ENCODE assay signal across 10 mouse cellular contexts in genomic region chr11:4747285-4747684, GRCm38 (mm10). TPM values are rescaled to one million over a fixed set of nuclear protein-coding genes. Genes with fewer than 3 reads are reported as not detected.
DNase-seq lines count a peak whose midpoint lies in the region; ATAC-seq and TF ChIP-seq lines count a peak whose summit lies in the region.
"Had no signal": no experiment of that assay in that cellular context is flagged by ENCODE, and none has a peak within 500 bp of the region (broad histone marks: within the 10 kb centered on the region; RNA-seq: fewer than 3 reads in every experiment).

No protein-coding gene starts in this region.

- no peaks in the 10 kb centered on the region for H3K9me3 ChIP-seq in kidney, embryonic 15.5 days (replicated peaks)
- no peaks in the 10 kb centered on the region for H3K9me3 ChIP-seq in embryonic facial prominence, embryonic 12.5 days
- no peaks in the 10 kb centered on the region for H3K9me3 ChIP-seq in intestine, postnatal 0 days (ENCODE audit: control insufficient read depth)
- H3K9me3 ChIP-seq in neural tube, embryonic 12.5 days, result no peaks in the 10 kb centered on the region

- no peak for ATAC-seq in kidney, embryonic 15.5 days (replicated peaks; ENCODE audit: low FRiP score)
- ATAC-seq in embryonic facial prominence, embryonic 12.5 days (ENCODE audit: insufficient number of reproducible peaks, insufficient read depth, low FRiP score, low TSS enrichment), result no peak
- ATAC-seq in intestine, postnatal 0 days, result no peak
- ATAC-seq in neural tube, embryonic 12.5 days (ENCODE audit: low FRiP score, low read depth), result no peak

- H3K4me2 ChIP-seq in kidney, embryonic 15.5 days, result peak overlapping the region; percentile 95
- H3K4me2 ChIP-seq in embryonic facial prominence, embryonic 12.5 days (replicated peaks), result peak overlapping the region; percentile 99
- H3K4me2 ChIP-seq in intestine, postnatal 0 days (replicated peaks; ENCODE audit: low read depth), result peak overlapping the region; percentile 87
- peak overlapping the region; percentile 98 for H3K4me2 ChIP-seq in neural tube, embryonic 12.5 days (replicated peaks)

- H3K36me3 ChIP-seq in kidney, embryonic 15.5 days, result no peaks in the 10 kb centered on the region
- no peaks in the 10 kb centered on the region for H3K36me3 ChIP-seq in embryonic facial prominence, embryonic 12.5 days
- no peaks in the 10 kb centered on the region for H3K36me3 ChIP-seq in intestine, postnatal 0 days (ENCODE audit: control insufficient read depth, insufficient read depth)
- H3K36me3 ChIP-seq in neural tube, embryonic 12.5 days, result no peaks in the 10 kb centered on the region

- no peak overlapping the region for H3K27ac ChIP-seq in kidney, embryonic 15.5 days
- no peak overlapping the region for H3K27ac ChIP-seq in embryonic facial prominence, embryonic 12.5 days
- H3K27ac ChIP-seq in intestine, postnatal 0 days (ENCODE audit: low read depth, low read length), result no peak overlapping the region
- no peak overlapping the region for H3K27ac ChIP-seq in neural tube, embryonic 12.5 days

- no peak overlapping the region for H3K9ac ChIP-seq in kidney, embryonic 15.5 days
- H3K9ac ChIP-seq in embryonic facial prominence, embryonic 12.5 days, result no peak overlapping the region
- no peak overlapping the region for H3K9ac ChIP-seq in intestine, postnatal 0 days (ENCODE audit: low read depth, low read length)
- H3K9ac ChIP-seq in neural tube, embryonic 12.5 days, result peak overlapping the region; percentile 58; the same call in 1 of the 2 replicates

- H3K4me1 ChIP-seq in kidney, embryonic 15.5 days, result peaks cover 20% of the 10 kb centered on the region
- H3K4me1 ChIP-seq in embryonic facial prominence, embryonic 12.5 days, result peaks cover 18% of the 10 kb centered on the region
- H3K4me1 ChIP-seq in intestine, postnatal 0 days (replicated peaks; ENCODE audit: control insufficient read depth, insufficient read depth, low read length), result no peaks in the 10 kb centered on the region
- peaks cover 46% of the 10 kb centered on the region for H3K4me1 ChIP-seq in neural tube, embryonic 12.5 days

- peak overlapping the region; percentile 53 for H3K4me3 ChIP-seq in kidney, embryonic 15.5 days (replicated peaks)
- peak overlapping the region; percentile 55 for H3K4me3 ChIP-seq in embryonic facial prominence, embryonic 12.5 days
- H3K4me3 ChIP-seq in intestine, postnatal 0 days (ENCODE audit: low read depth, low read length), result peak overlapping the region; percentile 51
- H3K4me3 ChIP-seq in neural tube, embryonic 12.5 days, result peak overlapping the region; percentile 66

- H3K27me3 ChIP-seq in kidney, embryonic 15.5 days, result peaks cover 96% of the 10 kb centered on the region
- peaks cover 80% of the 10 kb centered on the region for H3K27me3 ChIP-seq in embryonic facial prominence, embryonic 12.5 days
- peaks cover 68% of the 10 kb centered on the region for H3K27me3 ChIP-seq in intestine, postnatal 0 days (replicated peaks; ENCODE audit: control insufficient read depth, insufficient read depth, low read length)
- H3K27me3 ChIP-seq in neural tube, embryonic 12.5 days (replicated peaks), result peaks cover 71% of the 10 kb centered on the region

- no peak for TF ChIP-seq CTCF in intestine, postnatal 0 days (IDR thresholded peaks at IDR 0.05; ENCODE audit: low read depth)

- DNase-seq in kidney, postnatal 25 days, result no peak
- no peak for DNase-seq in cerebellum, adult 11-12 months
- no peak for DNase-seq in ovary, adult 18-20 months (ENCODE audit: low spot score)
- DNase-seq in gastrocnemius, postnatal 25 days, result no peak
- DNase-seq: heart, postnatal 10 days had no signal

- WGBS in kidney, embryonic 15.5 days, result 2% methylated on average over 12 of the region's 12 CpGs
- WGBS in embryonic facial prominence, embryonic 12.5 days, result under 1% methylated on average over 11 of the region's 12 CpGs
- WGBS in intestine, postnatal 0 days, result under 1% methylated on average over 12 of the region's 12 CpGs
- 2% methylated on average over 12 of the region's 12 CpGs for WGBS in neural tube, embryonic 12.5 days

RNA-seq across cellular contexts. Expression of gene Cabp7, which starts 0.7 kb away (rescaled TPM):
- polyA plus RNA-seq in kidney, embryonic 15.5 days (2015; fragmentation: Nextera tagmentation; extraction: Ambion mirVana), result 0.10 and 0.17 TPM in 2 replicates
- 0.19 and 0.20 TPM in 2 replicates for polyA plus RNA-seq in embryonic facial prominence, embryonic 12.5 days (2016; fragmentation: Nextera tagmentation; extraction: Ambion mirVana)
- polyA plus RNA-seq in intestine, postnatal 0 days (2015; fragmentation: Nextera tagmentation; extraction: Ambion mirVana), result 0.10 and 0.13 TPM in 2 replicates
- polyA plus RNA-seq in neural tube, embryonic 12.5 days (2016; fragmentation: Nextera tagmentation; extraction: Ambion mirVana), result 5.1 TPM in 2 replicates
- under 1 TPM; 0.64 to 0.80 TPM for total RNA-seq in gastrocnemius, postnatal 25 days (2021)
- total RNA-seq: heart, postnatal 10 days; megakaryocyte-erythroid progenitor cell, adult 5-6 weeks had no signal

RNA-seq across cellular contexts. Expression of gene Zmat5, which starts 42.8 kb away (rescaled TPM):
- polyA plus RNA-seq in kidney, embryonic 15.5 days (2015; fragmentation: Nextera tagmentation; extraction: Ambion mirVana), result 71.6 and 72.1 TPM in 2 replicates
- polyA plus RNA-seq in embryonic facial prominence, embryonic 12.5 days (2016; fragmentation: Nextera tagmentation; extraction: Ambion mirVana), result 60.7 and 65.3 TPM in 2 replicates
- 62.6 and 67.9 TPM in 2 replicates for polyA plus RNA-seq in intestine, postnatal 0 days (2015; fragmentation: Nextera tagmentation; extraction: Ambion mirVana)
- 79.2 and 82.7 TPM in 2 replicates for polyA plus RNA-seq in neural tube, embryonic 12.5 days (2016; fragmentation: Nextera tagmentation; extraction: Ambion mirVana)
- total RNA-seq in gastrocnemius, postnatal 25 days (2021), result 10 to 100 TPM; 20.4 to 20.9 TPM

RNA-seq across cellular contexts. Expression of gene Uqcr10, which starts 43.1 kb away (rescaled TPM):
- polyA plus RNA-seq in kidney, embryonic 15.5 days (2015; fragmentation: Nextera tagmentation; extraction: Ambion mirVana), result 889 and 930 TPM in 2 replicates
- polyA plus RNA-seq in embryonic facial prominence, embryonic 12.5 days (2016; fragmentation: Nextera tagmentation; extraction: Ambion mirVana), result 641 and 685 TPM in 2 replicates
- polyA plus RNA-seq in intestine, postnatal 0 days (2015; fragmentation: Nextera tagmentation; extraction: Ambion mirVana), result 1,715 and 1,847 TPM in 2 replicates
- polyA plus RNA-seq in neural tube, embryonic 12.5 days (2016; fragmentation: Nextera tagmentation; extraction: Ambion mirVana), result 518 and 541 TPM in 2 replicates
- 1,000 to 10,000 TPM in 1 of 2 experiments, 100 to 1,000 TPM in 1; 996 to 1,016 TPM for total RNA-seq in gastrocnemius, postnatal 25 days (2021)
